Mouse (Mus musculus) liver, postnatal 0 days (tissue): ENCODE measurements around the gene Clec2l.

Experiments used
- CTCF ChIP-seq: sonication (generic); IDR thresholded peaks from 2 replicates; pipeline ENCODE4 v1.5.1; 2016; ENCODE audit warnings: antibody characterized with exemption, low read depth
- EP300 ChIP-seq: IDR thresholded peaks from 2 replicates; pipeline ENCODE4 v1.6.1; 2016; ENCODE audit warnings: antibody characterized with exemption, low read depth, mild to moderate bottlenecking

DNA sequence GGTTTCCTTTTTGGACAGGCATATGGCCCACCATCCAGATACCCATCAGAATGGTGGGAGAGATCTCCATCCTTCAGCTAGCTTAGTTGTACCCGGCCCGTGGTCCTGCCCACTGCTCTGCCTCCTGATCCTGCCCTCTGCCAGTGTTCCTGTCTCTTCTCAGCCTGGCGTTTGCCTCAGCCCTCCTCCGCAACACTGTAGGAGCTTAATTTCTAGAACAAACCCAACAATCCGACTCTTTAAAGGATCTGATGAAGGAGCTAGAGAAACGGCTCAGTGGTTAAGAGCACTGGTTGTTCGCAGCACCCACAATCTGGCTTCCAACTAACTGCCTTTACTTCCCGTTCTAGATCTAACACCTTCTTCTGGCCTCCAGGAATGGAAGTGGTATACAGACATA, 28.4 kb upstream of the Clec2l start:
- TF ChIP-seq CTCF, result no peak
- no peak for TF ChIP-seq EP300
